Mouse (Mus musculus): ENCODE data around the gene Samd4b. TPM values are rescaled to one million over a fixed set of nuclear protein-coding genes. Genes with fewer than 3 reads are reported as not detected.
A peak's percentile ranks its signal among the peaks of the same experiment; 100 is the strongest.

Samd4b gene
- polyA plus RNA-seq, 2 experiments: 33.0 to 82.0 TPM

DNA sequence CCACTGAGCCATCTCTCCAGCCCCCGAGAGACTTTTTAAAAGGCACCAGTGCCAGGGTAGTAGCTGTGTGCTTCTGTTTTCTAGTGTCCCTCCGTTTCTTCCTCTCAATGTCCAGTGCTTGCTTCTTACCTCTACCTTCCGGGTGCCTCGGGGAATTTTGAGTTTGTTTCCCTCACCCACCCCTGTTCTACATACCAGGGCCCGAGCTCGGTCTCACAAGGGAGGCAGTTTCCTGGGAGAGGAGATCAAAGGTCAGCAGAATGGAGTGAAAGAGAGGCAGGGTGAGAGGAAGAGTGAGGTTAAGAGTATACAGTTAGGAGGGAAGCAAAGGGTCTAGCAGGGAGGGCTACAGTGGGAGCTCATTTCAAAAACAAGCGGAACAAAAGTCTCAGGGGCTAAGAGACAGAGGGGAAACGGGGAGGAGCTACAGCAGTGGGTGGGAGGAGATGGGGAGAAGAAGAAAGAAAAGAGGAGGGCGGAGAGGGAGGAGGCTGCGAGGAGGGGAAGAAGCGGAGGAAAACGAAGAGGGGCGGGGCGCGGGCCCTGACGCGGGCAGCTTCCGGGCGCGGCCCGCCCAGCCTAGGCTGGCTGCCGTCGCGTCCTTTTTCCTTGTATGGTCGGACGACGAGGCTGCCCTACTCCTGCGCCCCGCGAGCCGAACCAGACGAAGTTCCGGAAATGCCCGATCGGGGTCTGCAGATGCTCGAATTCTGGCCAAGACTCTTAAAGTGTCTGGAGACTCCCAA is 222.6 kb downstream of the Samd4b start:
- H3K4me2 ChIP-seq (replicated peaks; ENCODE audit: low read depth, low read length, severe bottlenecking): peak overlapping the region; percentile 94
- ATAC-seq (ENCODE audit: low FRiP score, low read depth) (peak; percentile 58), DNase-seq (ENCODE audit: low spot score) (peak; percentile 96)
- 1% methylated on average over 32 of the region's 36 CpGs for WGBS
- peak overlapping the region; percentile 40 for H3K4me3 ChIP-seq (replicated peaks; ENCODE audit: low read length)
- no peaks in the 10 kb centered on the region for H3K9me3 ChIP-seq (ENCODE audit: control insufficient read depth, low read length)
- H3K9ac ChIP-seq (ENCODE audit: low read depth, low read length, severe bottlenecking): peak overlapping the region; percentile 63
- peak; percentile 73; the same call in 1 of the 2 replicates for TF ChIP-seq POLR2A (IDR thresholded peaks at IDR 0.05; ENCODE audit: borderline replicate concordance, extremely low read depth, insufficient read depth, insufficient read length)
- H3K27me3 ChIP-seq (ENCODE audit: control insufficient read depth, insufficient read depth, low read length): no peaks in the 10 kb centered on the region
- peak overlapping the region; percentile 95 for H3K27ac ChIP-seq (replicated peaks; ENCODE audit: low read depth, low read length)
- H3K4me1 ChIP-seq (ENCODE audit: control insufficient read depth, insufficient read depth, low read length): peaks cover 47% of the 10 kb centered on the region
- peaks cover 13% of the 10 kb centered on the region for H3K36me3 ChIP-seq (ENCODE audit: control insufficient read depth, insufficient read depth, low read length)

- 73% methylated on average over 10 of the region's 10 CpGs for WGBS
- Histone ChIP-seq H3K4me3 (replicated peaks; ENCODE audit: low read length) (peak overlapping the region; percentile 40), H3K27me3 (ENCODE audit: control insufficient read depth, insufficient read depth, low read length) (no peaks in the 10 kb centered on the region), H3K27ac (replicated peaks; ENCODE audit: low read depth, low read length) (no peak overlapping the region), H3K4me1 (ENCODE audit: control insufficient read depth, insufficient read depth, low read length) (peaks cover 49% of the 10 kb centered on the region), H3K9me3 (ENCODE audit: control insufficient read depth, low read length) (no peaks in the 10 kb centered on the region), H3K36me3 (ENCODE audit: control insufficient read depth, insufficient read depth, low read length) (peaks cover 20% of the 10 kb centered on the region), H3K4me2 (replicated peaks; ENCODE audit: low read depth, low read length, severe bottlenecking) (peak overlapping the region; percentile 94), H3K9ac (ENCODE audit: low read depth, low read length, severe bottlenecking) (no peak overlapping the region)
- no peak for DNase-seq (ENCODE audit: low spot score)
- no peak for ATAC-seq (ENCODE audit: low FRiP score, low read depth)
- no peak for TF ChIP-seq POLR2A (IDR thresholded peaks at IDR 0.05; ENCODE audit: borderline replicate concordance, extremely low read depth, insufficient read depth, insufficient read length)
Measured at GRCm38 (mm10) chr7:28374647-28375046, 223.3 kb downstream of the Samd4b start.

DNA sequence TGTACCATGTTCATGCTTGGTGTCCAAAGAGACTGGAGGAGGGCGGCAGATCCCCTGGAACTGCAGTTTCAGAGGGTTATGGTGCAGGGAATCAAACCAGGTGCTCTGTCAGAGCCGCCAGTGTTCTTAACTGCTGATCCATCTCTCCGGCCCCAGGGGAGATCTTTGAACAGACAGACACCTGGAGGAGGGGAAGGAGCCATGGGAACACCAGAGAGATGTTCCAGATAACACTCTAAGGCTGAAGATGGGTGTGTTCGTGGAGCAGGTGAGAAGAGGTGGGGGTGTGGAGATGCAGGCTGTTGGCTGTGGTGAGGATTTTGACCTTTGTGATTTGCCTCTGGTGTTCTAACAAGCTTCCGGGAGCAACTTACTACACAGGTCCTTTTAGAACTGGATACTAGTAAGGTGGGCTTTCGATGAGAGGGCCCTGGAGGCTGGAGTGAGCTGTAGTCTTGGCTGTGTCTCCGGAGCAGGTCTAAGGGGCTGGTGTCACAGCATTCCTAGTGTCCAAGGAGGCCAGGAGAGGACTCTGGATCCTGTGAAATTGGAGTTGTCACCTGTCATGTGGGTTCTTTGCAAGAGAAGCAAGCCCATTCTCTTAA is 224.0 kb downstream of the Samd4b start:
- no peak overlapping the region for H3K4me3 ChIP-seq (replicated peaks; ENCODE audit: low read length)
- H3K9me3 ChIP-seq (ENCODE audit: control insufficient read depth, low read length): no peaks in the 10 kb centered on the region
- TF ChIP-seq POLR2A (IDR thresholded peaks at IDR 0.05; ENCODE audit: borderline replicate concordance, extremely low read depth, insufficient read depth, insufficient read length): no peak
- DNase-seq (ENCODE audit: low spot score): no peak
- H3K36me3 ChIP-seq (ENCODE audit: control insufficient read depth, insufficient read depth, low read length): peaks cover 27% of the 10 kb centered on the region
- no peak for ATAC-seq (ENCODE audit: low FRiP score, low read depth)
- no peaks in the 10 kb centered on the region for H3K27me3 ChIP-seq (ENCODE audit: control insufficient read depth, insufficient read depth, low read length)
- 65% methylated on average over 7 of the region's 7 CpGs for WGBS
- no peak overlapping the region for H3K4me2 ChIP-seq (replicated peaks; ENCODE audit: low read depth, low read length, severe bottlenecking)
- H3K27ac ChIP-seq (replicated peaks; ENCODE audit: low read depth, low read length): peak overlapping the region; percentile 22
- H3K4me1 ChIP-seq (ENCODE audit: control insufficient read depth, insufficient read depth, low read length): peaks cover 46% of the 10 kb centered on the region
- H3K9ac ChIP-seq (ENCODE audit: low read depth, low read length, severe bottlenecking): no peak overlapping the region

- Histone ChIP-seq H3K9ac (ENCODE audit: low read depth, low read length, severe bottlenecking) (no peak overlapping the region), H3K27me3 (ENCODE audit: control insufficient read depth, insufficient read depth, low read length) (no peaks in the 10 kb centered on the region), H3K4me3 (replicated peaks; ENCODE audit: low read length) (peak overlapping the region; percentile 82), H3K9me3 (ENCODE audit: control insufficient read depth, low read length) (no peaks in the 10 kb centered on the region), H3K4me2 (replicated peaks; ENCODE audit: low read depth, low read length, severe bottlenecking) (peak overlapping the region; percentile 47), H3K4me1 (ENCODE audit: control insufficient read depth, insufficient read depth, low read length) (peaks cover 41% of the 10 kb centered on the region), H3K27ac (replicated peaks; ENCODE audit: low read depth, low read length) (peak overlapping the region; percentile 87), H3K36me3 (ENCODE audit: control insufficient read depth, insufficient read depth, low read length) (peaks cover 35% of the 10 kb centered on the region)
- peak; percentile 95 for DNase-seq (ENCODE audit: low spot score)
- ATAC-seq (ENCODE audit: low FRiP score, low read depth): peak; percentile 11
- TF ChIP-seq POLR2A (IDR thresholded peaks at IDR 0.05; ENCODE audit: borderline replicate concordance, extremely low read depth, insufficient read depth, insufficient read length): no peak
- under 1% methylated on average over 9 of the region's 9 CpGs for WGBS
Measured at GRCm38 (mm10) chr7:28373131-28373581, 224.8 kb downstream of the Samd4b start.

GRCm38 (mm10) chr7:28372251-28373108 is 225.5 kb downstream of the Samd4b start, which contains the start of gene Plekhg2:
Gene Plekhg2, minus strand, starts transcription at chr7:28372599.
- no peaks in the 10 kb centered on the region for H3K9me3 ChIP-seq (ENCODE audit: control insufficient read depth, low read length)
- H3K27me3 ChIP-seq (ENCODE audit: control insufficient read depth, insufficient read depth, low read length): no peaks in the 10 kb centered on the region
- peak; percentile 91 for ATAC-seq (ENCODE audit: low FRiP score, low read depth)
- H3K4me3 ChIP-seq (replicated peaks; ENCODE audit: low read length): peak within 1 kb of the TSS; percentile 82
- H3K36me3 ChIP-seq (ENCODE audit: control insufficient read depth, insufficient read depth, low read length): peaks cover 35% of the 10 kb centered on the region
- peaks cover 34% of the 10 kb centered on the region for H3K4me1 ChIP-seq (ENCODE audit: control insufficient read depth, insufficient read depth, low read length)
- H3K4me2 ChIP-seq (replicated peaks; ENCODE audit: low read depth, low read length, severe bottlenecking): peak within 1 kb of the TSS; percentile 95
- H3K9ac ChIP-seq (ENCODE audit: low read depth, low read length, severe bottlenecking): peak within 1 kb of the TSS; percentile 88
- DNase-seq (ENCODE audit: low spot score): peak; percentile 100
- peak; percentile 68; the same call in 1 of the 2 replicates for TF ChIP-seq POLR2A (IDR thresholded peaks at IDR 0.05; ENCODE audit: borderline replicate concordance, extremely low read depth, insufficient read depth, insufficient read length)
- under 1% methylated on average over 41 of the region's 66 CpGs for WGBS
- H3K27ac ChIP-seq (replicated peaks; ENCODE audit: low read depth, low read length): peak within 1 kb of the TSS; percentile 87
